Mouse (Mus musculus): ENCODE data around the gene Pidd1. TPM values are rescaled to one million over a fixed set of nuclear protein-coding genes. Genes with fewer than 3 reads are reported as not detected.
"Not testable (repeated sequence)": the region's sequence is repeated elsewhere in the genome, so short reads cannot be mapped to it uniquely, and the experiment has no call there.

Gene Pidd1
- polyA plus RNA-seq, 1 experiment: 12.3 TPM

DNA sequence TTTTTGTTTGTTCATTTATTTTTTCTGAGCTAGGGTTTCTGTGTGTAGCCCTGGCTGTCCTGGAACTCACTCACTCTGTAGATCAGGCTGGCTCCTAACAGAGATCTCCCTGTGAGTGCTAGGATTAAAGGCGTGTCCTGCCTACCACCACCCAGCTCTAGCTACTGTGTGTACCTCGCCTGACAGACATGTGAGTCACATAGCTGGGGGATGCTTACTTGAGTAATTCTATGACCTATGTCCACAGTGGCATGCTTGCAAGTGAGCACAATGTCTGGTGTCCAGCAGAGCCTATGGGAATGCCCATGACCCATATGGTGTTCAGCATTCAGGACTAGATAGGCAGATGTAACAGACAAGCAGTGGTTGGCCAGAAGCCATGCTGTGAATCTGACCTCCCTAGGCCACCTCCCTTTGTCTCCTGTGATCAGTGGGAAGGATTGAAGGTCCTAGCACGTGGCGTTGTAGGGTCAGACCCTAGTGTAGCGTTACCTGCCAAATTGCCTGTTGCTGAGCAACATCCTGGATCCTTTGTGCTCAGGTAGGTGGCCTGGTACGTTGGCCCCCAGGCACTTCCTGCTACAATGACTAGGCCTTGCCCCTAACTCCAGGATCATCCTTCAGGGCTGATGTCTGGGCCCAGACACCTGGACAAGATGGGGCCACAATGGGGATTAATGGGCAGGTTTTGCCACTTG, 27.5 kb downstream of the Pidd1 start:
- no peak for DNase-seq (ENCODE audit: low read depth)

DNA sequence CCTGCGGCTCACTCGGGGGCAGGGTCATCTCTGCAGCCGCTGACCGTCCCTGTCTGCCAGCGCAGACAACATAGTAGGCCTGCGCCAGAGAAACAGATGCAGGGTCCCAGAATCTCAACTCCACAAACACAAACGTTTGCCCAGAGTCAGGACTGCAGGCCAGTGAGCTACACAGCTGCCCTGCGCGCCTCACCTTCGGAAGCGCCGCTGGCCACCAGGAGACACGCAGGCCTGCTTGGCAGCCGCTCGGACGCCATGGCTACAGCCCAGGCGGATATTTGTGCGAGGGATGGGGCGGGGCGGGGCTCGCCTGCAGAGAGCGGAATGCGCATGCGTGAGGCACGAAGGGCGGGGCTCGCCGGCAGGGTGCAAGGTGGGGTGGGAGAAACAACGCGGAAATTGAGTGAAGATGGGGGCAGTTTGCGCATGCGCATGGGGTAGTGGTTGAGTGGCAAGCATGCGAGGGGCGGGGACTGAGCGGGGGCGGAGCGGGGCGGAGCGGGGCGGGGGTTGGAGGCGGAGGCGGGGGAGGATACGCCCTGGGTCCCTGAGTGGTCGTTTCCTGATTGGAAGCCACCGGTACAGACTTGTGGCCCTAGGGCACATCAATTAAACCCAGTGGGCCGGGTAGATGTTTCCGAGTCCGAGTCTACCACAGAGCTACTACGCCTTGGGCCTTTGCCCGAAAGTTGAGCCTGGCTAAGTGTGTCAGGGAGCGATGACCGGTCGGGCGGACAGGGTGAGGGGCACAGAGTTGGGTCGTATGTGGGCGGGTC, 29.8 kb downstream of the Pidd1 start, which contains the start of gene Gatd1:
Gatd1 (minus strand) TSS at position 328 of the 776 bp plus-strand sequence.
- no peak for DNase-seq (ENCODE audit: low read depth)

DNA sequence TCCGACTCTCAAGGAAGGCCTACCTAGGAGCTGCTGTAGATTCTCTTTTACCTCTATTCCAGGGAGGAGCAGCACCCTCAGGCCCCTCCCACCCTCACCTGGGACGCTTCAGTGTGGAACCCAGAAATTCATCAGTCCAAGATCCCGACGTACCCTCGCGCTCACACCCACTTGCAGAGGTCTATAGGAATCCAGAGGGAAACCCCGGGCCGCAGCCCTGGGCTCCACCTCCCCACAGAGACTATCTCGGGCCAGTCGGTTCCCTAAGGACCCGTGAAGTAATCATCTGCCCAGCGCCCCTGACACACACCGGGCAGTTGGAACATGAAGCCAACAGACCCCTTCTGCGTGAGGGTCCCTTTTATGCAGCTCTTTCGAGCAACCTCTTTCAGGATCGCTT, 30.5 kb downstream of the Pidd1 start:
- DNase-seq (ENCODE audit: low read depth): no peak

DNA sequence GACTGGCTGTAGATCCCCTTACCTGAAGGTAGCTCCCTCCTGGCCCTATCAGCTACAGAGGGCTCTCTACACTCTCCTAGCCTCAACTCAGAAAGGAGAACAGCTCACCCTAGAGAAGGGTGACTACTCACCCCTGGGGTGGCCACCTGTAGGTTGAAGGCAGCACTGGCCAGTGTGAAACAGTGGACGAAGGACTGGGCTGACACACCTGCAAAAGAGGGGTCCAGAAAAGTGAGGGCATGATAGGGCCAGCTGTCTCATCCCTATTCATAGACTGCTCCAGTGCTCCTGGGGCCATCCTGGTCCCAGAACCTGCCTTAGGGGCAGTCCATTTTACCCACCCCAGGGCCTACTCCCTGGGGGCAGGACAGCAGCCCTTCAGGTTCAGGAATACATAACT, 32.2 kb downstream of the Pidd1 start:
- no peak for DNase-seq (ENCODE audit: low read depth)

DNA sequence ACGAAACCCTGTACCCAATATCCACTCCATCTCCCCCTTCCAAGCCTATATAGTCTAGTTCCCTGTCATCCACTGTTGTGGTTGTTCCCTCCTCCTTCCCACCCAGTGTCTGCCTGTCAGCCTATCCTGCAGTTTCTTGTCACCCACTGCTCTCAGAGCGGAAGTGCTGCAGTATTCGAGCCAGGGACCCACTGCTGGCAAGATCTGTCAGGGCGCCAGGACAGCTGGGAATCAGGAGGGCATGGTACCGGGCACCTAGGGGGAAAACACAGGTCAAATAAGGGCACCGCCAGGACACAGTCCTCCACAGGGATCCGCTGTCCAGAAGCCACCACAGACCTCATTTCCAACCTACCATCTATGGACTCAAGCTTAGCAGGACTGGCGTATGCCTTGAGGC, 33.2 kb downstream of the Pidd1 start:
- DNase-seq (ENCODE audit: low read depth): no peak

DNA sequence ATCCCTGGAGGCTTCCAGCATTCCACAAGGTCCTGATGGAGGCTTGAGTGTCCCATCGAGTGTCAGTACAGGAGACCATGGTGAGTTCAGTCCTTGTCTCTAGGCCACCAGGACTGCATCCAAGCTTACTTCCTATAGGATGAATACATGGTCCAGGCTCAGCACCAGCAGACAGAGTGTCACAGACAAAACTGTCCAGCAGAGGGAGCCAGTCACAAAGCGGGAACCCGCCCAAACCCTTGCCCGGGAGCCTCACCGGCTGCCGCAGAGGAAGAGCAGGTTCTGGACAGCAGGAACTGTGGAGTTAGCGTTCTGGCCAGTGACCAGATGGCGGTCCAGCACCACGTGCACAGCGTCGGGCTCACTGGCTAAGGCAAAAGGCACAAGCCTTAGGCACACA, 35.0 kb downstream of the Pidd1 start:
- no peak for DNase-seq (ENCODE audit: low read depth)

DNA sequence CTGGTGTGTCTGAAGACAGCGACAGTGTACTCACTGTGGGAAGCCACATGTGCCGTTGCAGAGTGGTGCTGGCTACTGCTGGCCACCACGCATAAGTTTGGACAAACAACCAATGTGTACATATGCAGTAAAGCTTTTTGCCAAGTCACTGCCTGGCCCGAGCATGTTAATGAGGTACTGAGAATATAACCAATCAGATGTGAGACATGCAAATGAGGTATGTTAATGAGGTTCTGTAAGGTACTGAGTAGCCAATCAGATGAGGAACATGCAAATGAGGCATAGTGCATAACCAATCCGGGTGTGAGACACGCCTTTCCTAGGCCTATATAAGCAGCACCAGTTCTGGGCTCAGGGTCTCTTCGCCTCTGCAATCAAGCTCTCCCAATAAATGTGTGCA, 36.2 kb downstream of the Pidd1 start:
- DNase-seq (ENCODE audit: low read depth): not testable (repeated sequence)

DNA sequence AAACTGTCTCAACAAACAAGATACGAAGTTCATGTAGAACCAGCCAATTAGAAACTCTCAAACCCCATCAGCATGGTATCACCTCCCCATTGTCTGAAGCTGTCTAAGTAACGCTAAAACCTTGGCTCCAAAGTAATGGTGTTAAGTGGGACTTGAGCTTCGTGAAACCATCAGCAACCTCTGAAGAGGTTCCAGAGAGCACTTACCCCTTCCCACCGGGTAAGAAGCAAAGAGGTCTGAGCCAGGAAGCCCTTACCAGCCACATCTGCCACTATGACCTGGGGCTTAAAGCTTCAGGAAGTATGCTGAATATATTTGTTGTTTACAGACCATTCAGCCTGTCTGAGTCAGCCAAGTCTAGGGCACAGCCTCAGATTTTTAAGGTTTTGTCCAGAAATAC, 38.4 kb downstream of the Pidd1 start:
- no peak for DNase-seq (ENCODE audit: low read depth)

DNA sequence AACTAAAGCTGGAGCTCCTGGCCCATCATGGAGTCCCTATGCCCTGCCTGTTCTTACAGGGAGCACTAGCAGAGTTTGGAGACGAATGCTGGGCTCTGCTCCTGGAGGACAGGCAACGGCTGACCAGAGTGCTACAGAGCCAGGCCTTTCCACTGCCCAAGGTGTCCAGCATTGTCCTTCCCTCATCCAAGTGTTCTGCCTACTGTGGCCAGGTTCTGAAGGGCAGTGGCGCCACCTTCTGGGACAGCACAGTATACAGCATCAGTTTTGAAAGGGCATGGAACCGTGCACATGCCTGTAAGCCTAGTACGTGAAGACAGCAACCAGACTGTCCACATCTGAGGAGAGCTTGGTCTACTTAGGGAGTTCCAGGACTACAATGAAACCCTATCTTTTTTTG, 40.5 kb downstream of the Pidd1 start:
- DNase-seq (ENCODE audit: low read depth): no peak

DNA sequence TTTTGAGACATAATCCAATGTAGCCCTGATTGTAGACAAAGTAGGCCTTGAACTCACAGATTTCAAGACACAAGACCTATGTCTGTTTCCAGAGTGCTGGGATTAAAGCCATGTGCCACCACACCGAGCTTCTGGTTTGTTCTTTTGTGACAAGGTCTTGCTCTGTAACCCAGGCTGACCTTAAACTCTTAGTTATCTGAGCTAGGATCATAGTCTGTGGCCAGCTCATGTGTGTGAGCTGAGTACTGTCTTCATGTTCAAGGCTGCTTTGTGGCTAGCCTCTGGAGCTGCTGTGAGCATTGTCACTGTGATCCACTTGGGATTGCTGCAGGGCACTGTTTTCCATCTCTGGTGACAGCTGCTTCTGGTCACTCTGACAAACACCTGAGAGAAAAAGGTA, 48.5 kb downstream of the Pidd1 start:
- DNase-seq (ENCODE audit: low read depth): no peak

DNA sequence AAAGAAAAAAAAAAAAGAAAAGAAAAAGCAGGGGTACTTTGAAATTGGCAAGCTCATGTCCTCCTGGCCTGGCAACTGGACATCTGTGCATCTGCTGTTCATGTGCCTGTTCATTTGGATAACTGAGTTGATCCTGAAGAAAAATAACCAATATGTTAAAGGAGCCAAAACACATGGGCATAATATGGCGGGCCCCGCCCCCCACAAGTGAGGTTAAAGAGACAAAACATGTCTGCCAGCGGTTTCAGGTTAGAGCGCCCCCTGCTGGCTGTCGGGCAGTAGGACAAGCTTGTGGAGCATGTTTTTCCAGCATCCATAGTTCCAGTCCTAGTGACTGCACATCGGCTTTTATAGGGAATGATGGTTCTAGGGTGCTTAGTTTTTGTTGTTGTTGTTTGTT, 49.1 kb downstream of the Pidd1 start:
- no peak for DNase-seq (ENCODE audit: low read depth)

DNA sequence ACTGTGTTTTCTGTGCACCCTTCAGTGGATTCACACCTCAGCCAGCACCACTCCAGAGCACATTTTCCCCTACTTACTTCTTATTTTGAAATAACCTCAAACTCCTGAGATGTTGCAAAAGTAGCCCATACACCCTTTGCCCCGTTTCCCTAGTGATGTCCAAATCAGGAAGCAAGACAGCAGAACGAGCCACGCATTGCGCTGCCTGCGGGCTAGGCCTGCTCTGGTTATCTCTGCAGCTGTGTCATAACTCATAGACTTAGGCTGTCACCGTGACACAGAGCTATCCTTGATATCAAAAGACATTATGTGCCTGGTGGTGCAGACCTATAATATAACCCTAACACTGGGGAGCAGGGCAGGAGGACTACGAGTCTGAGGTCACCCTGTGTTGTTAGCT, 49.7 kb downstream of the Pidd1 start:
- DNase-seq (ENCODE audit: low read depth): no peak

DNA sequence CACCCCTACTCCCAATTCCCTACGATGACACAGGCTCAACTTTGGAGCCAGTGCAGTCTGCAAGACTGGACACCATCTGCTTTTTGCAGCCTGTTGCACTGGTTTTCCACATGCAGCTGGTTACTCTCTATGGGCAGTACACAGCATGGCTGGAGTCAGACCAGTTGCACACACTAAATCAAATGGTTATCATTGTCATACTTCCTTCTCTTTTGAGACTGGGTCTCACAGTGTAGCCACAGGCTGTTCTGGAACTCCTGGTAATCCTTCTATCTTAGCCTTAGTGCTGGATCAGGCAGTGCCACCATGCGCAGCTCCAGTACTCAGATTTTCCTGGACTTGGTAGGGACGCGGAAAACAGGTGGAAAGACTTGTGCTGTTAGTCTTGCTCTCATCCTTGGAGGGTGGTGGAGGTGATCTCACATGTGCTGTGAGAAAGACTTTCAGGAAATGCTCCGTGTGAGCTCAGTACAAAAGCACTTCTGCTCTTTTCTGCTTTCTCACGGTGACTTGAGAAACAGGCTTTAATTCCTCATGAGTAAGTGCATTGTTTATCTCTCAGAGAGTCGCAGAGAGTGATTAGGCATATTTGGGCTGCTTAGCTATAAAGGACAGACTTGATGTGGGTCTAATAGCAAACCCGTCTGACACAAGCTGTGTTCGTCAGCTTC, 51.1 kb downstream of the Pidd1 start:
- no peak for DNase-seq (ENCODE audit: low read depth)

DNA sequence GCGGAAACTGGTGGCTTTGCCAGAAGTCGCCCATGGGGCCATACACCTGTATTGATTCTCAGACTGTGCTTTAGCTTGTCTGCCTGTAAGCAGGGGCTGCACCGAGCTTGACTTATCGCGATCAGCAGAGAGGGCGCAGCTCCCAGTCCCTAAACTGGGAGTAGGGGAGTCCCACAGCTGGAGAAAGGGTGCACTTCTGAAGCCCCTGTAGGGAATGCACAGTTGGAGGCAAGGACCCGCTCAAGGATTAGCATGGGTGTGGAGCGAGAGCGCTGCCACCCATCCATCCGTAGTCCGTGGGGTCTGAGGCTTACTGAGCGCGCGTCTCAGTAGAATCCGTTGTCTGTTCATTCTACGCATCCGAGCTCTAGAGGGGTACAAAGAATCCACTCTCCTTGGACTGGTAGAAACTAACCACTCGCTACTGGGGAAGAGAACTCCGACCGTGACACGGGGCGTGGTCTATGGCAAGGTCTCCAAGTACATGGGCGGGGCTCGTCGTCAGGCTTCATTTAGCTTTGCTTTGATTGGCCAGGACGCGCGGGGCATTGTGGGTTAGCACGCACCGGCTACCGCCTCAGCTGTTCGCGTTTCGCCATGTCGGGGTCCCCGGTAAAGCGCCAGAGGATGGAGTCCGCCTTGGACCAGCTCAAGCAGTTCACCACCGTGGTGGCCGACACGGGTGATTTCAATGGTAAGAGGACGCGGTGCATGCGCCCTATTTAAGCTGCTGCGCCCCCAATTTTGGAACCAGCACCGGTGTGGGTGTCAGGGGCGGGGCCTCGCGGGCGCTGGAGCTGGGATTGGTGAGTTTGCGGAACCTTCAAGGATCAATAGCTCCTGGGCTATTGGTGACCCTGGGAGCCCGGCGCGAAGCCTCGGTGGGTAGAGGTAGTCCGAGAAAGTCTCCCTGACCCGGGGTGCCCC, 51.9 kb downstream of the Pidd1 start, which contains the start of gene Taldo1:
Taldo1 (plus strand) TSS at position 575 of the 927 bp plus-strand sequence.
- DNase-seq (ENCODE audit: low read depth): no peak

DNA sequence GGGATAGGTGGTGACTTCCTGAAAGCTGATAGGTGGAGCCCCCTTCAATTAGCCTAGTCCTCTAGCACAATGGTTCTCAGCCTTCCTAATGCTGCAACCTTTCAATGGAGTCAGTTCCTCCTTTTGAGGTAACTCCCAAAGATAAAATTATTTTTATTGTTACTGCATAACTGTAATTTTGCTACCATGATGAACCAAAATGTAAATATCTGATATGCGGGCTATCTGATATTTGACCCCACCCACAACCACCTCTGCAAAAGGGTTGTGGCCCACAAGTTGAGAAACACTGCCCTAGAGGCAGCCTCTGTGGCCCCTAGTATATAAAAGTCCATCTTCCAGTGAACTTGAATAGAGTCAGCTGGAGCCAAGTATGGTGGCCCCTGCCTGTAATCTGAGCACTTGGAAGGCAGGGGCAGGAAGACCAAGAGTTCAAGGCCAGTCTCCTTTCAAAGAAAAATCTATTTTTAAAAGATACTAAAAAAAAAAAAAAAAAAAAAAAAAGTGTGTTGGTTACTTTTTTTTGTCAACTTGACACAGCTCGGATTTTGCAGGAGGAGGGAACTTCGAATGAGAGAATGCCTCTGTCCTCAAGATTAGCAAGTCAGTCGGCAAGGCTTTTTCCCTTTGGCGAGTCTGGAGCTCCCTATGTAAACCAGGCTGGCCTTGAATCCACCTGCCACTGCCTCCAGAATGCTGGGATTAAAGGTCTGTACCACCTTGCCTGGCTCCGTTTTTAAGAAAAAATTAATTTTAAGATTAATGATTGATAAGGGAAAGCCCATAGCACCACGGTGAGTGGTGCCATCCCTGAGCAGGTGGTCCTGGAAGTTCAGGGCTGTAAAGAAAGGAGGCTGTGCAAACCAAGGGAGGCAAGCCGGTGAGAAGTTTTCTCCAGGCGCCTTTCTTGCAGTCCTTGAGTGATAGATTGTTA, 53.2 kb downstream of the Pidd1 start:
- DNase-seq (ENCODE audit: low read depth): no peak

DNA sequence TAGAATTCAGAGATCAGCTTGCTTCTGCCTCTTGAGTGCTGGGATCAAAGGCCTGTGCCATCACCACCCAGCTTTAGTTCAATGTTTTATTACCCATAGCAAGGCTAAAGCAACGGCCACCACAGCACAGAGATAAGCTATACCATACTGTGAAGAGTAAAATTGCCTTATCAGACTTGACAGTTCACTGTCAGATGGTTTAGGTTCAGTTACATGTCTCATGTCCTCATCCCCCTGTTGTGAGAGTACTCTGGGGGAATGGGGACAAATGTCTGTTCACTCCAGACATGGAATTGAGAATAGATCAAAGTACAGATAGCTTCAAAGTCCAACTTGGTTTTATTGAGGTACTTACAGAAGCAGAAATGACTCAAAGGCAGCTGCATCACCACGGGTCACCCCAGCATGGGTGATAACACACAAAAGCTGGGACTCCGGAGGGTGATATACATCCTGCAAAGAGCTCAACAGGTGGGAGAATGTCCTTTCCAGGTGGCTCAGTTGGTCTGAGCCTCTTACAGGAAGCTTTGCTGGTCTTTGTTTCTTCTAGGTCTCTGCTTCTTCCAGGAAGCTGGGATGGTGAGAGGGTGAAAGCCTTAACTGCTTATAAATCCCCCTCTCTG, 55.2 kb downstream of the Pidd1 start:
- DNase-seq (ENCODE audit: low read depth): no peak

All from gonadal fat pad, adult 2 months (tissue).